Mouse (Mus musculus) cerebellum, adult 2 months (tissue): ENCODE measurements around the gene Lins1. TPM values are rescaled to one million over a fixed set of nuclear protein-coding genes. Genes with fewer than 3 reads are reported as not detected.

Experiments used
- DNase-seq, 2 experiments: peaks; one replicate each; pipeline ENCODE4 v3.0.0; 2021
- H3K27ac ChIP-seq: fragments of 200-500 bp; 2 replicates; pipeline ENCODE4 v1.5.1; 2012; ENCODE audit warnings: low read length, control low read depth, inconsistent platforms; ENCODE audit not compliant: insufficient read depth
- H3K27me3 ChIP-seq: fragments of 200-500 bp; 2 replicates; pipeline ENCODE4 v1.6.1; 2012; ENCODE audit warnings: inconsistent platforms, mild to moderate bottlenecking, low read length, moderate library complexity; ENCODE audit not compliant: control insufficient read depth, insufficient read depth
- H3K4me1 ChIP-seq: fragments of 200-500 bp; 2 replicates; pipeline ENCODE4 v1.6.1; 2011; ENCODE audit warnings: low read length; ENCODE audit not compliant: control insufficient read depth, insufficient read depth
- H3K4me3 ChIP-seq: fragments of 200-500 bp; replicated peaks from 2 replicates; pipeline ENCODE3; 2011; ENCODE audit warnings: mild to moderate bottlenecking, low read depth, low read length, control low read depth; ENCODE audit not compliant: insufficient read depth
- CTCF ChIP-seq: fragments of 200-500 bp; IDR thresholded peaks from 2 replicates; pipeline ENCODE4 v1.5.1; 2011; ENCODE audit warnings: low read depth, mild to moderate bottlenecking, control low read depth, low read length, moderate library complexity, borderline replicate concordance; ENCODE audit not compliant: insufficient read depth
- POLR2A ChIP-seq: fragments of 200-500 bp; IDR thresholded peaks from 2 replicates; pipeline ENCODE4 v1.6.1; 2011; ENCODE audit warnings: low read length, control low read depth, borderline replicate concordance; ENCODE audit not compliant: insufficient read depth
- WGBS: fragments of 180-500 bp; shearing (Covaris S2); methylation state at CpG from one replicate; pipeline ENCODE4 v1.1.7; 2018; 5-methylcytosine and 5-hydroxymethylcytosine counted together
- polyA plus RNA-seq: library from polyadenylated mRNA; depleted of rRNA; stranded (reverse); fragments of >200 nt; gene quantifications from 2 replicates; pipeline ENCODE4 v1.2.3, GENCODE M21; 2012; rRNA removed

Gene Lins1
- polyA plus RNA-seq = 7.6 and 8.0 TPM in 2 replicates

DNA sequence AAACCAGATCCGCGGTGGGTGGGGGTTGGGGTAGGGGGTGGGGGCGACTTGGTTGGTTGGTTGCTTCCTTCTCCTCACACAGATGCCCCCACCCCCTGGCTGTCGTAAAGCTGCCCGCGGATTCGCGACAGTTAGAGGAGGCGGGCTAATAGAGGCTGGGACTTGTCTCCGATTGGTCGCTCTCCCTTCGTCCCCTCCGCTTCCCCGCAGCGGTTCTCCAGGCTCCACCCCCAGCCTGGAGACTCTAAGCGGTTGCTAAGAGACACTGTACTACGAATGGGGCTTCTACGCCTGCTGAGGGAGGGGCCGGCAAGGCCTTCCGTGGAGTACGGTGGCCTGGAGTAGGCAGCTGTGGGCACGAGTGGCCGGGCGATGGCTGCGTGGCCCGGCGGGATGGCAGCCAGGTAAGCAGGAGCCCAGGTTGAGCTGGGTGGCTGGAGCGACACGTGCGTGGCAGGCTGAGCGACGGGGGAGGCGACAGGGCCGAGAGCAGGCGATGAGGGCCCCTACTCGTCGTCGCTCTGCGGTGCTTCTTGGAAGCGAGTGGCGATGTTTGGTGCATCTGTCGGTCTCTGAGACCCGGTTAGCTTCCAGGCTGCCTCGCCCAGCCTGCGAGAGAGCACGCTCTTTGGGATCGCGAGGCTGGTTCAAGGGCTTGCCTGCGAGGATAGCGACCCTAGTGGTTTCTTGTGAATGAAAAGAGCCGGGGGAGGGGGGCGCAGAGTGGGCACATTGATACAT, at the start of gene Lins1:
Lins1 (plus strand) TSS at position 270 of the 741 bp plus-strand sequence.
- peak within 1 kb of the TSS; percentile 89 for H3K4me3 ChIP-seq
- TF ChIP-seq POLR2A (peak; percentile 50; the same call in 1 of the 2 replicates), CTCF (no peak)
- under 1% methylated on average over 52 of the region's 52 CpGs for WGBS
- H3K27me3 ChIP-seq = no peaks in the 10 kb centered on the region
- DNase-seq = peak; percentile 98 to 99
- no peaks in the 10 kb centered on the region for H3K4me1 ChIP-seq
- peak within 1 kb of the TSS; percentile 67 for H3K27ac ChIP-seq

DNA sequence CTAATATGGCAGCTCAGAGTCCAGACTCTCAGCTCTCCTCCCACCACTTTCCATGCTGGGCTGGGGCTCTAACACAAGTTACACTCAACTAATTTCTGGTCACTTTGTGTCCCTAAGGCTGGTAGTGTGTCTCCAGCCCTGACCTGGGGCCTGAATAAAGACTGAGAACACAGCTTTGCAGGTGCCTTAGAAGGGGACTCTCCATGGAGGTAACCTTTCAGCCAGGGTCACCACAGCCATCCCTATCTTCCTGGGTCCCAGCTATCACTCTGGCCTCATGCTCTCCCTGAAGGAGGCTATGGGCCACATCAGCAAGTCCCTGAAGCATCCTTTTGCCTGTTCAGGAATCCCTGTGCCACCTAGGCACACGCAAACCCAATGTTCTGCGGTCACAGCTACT, 44.0 kb upstream of the Lins1 start:
- H3K4me3 ChIP-seq = no peak overlapping the region
- peaks cover 4% of the 10 kb centered on the region for H3K4me1 ChIP-seq
- no peaks in the 10 kb centered on the region for H3K27me3 ChIP-seq
- DNase-seq = no peak
- WGBS = 99% methylated on average over 2 of the region's 2 CpGs
- H3K27ac ChIP-seq = no peak overlapping the region
- TF ChIP-seq CTCF = no peak
- TF ChIP-seq POLR2A = no peak

DNA sequence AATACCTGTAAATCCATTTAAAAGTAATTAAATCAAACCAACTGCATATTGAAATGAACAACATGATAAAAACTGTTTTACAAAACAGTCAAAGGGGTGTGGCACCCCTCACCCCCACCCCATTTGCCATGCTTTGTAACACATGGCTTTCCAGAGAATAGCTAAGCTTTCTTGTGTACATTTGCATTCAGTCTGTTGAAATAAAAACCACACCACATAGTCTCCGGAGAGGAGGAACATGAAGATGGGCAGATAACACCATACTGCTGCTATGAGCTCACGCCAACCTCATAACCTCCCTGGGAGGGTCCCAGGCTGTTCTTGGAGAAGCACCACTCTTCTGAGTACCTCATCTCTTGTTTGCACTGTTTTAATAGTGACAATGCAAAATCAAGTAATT, 40.5 kb upstream of the Lins1 start:
- no peak for DNase-seq
- H3K4me1 ChIP-seq = peaks cover 4% of the 10 kb centered on the region
- no peak overlapping the region for H3K27ac ChIP-seq
- no peaks in the 10 kb centered on the region for H3K27me3 ChIP-seq
- H3K4me3 ChIP-seq = no peak overlapping the region
- WGBS = 91% methylated on average over 2 of the region's 2 CpGs
- TF ChIP-seq POLR2A (no peak), CTCF (no peak)

DNA sequence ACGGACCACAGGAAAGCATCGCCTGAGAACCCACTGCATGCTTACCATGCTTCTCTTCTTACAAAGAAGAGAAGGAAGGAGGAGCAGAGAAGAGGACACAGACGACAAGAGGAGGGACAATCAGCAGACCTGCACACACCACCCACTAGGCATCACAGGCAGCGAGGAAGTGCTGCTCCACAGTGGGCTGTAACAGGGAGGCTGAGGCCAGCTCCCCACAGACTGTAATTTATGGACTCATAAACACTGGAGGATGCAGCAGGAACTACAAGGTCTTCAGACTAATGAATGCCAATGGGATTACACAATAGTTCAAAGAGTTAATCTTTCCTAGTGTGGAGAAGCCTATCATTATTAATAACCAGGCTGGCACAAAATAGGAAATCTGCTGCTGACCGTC, 38.8 kb upstream of the Lins1 start:
- TF ChIP-seq POLR2A (no peak), CTCF (no peak)
- Histone ChIP-seq H3K4me1 (peaks cover 4% of the 10 kb centered on the region), H3K4me3 (no peak overlapping the region), H3K27ac (no peak overlapping the region), H3K27me3 (no peaks in the 10 kb centered on the region)
- no peak for DNase-seq
- WGBS = 73% methylated on average over 5 of the region's 5 CpGs

DNA sequence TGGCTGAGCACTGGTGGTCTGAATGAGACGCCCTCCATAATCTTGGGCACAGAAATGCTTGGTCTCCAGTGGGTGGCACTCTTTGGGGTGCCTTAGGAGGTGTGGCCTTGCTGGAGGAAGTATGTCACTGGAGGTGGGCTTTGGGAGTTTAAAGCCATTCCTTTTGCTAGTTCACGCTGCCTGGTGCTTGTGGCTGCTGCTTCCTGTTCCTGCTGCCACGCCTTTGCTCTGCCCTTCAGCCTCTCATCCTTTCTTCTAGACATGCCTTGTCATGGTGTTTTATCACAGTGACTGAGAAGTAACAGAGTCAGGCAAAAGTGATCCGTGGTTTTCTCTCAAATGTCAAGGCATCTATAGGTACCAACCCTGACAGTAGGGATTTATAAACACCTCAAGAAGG, 37.5 kb upstream of the Lins1 start:
- no peak for DNase-seq
- Histone ChIP-seq H3K27ac (no peak overlapping the region), H3K4me3 (no peak overlapping the region), H3K27me3 (no peaks in the 10 kb centered on the region), H3K4me1 (peaks cover 8% of the 10 kb centered on the region)
- TF ChIP-seq POLR2A = no peak
- TF ChIP-seq CTCF = no peak
- 93% methylated on average over 4 of the region's 4 CpGs for WGBS

DNA sequence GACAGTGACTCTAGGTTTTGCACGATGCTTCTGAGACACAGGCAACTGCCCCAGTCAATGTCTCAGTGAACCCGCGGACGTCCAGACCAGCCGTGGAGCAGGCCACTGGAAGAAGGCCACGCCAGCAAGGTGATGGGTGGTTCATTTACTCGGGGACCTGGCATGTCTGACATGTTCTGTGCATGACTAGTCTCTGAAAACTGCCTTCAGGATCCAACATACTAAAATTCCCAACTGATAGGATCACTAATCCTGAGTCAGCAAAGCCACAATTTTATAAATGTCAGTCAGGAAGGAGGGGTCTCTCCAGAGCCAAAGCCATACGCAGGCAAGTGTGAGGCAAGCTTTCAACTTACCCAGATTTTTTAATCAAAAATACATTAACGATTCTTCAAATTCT, 36.1 kb upstream of the Lins1 start:
- H3K27me3 ChIP-seq = no peaks in the 10 kb centered on the region
- DNase-seq = no peak
- peaks cover 8% of the 10 kb centered on the region for H3K4me1 ChIP-seq
- TF ChIP-seq POLR2A = no peak
- no peak for TF ChIP-seq CTCF
- H3K27ac ChIP-seq = no peak overlapping the region
- 83% methylated on average over 9 of the region's 9 CpGs for WGBS
- H3K4me3 ChIP-seq = no peak overlapping the region

DNA sequence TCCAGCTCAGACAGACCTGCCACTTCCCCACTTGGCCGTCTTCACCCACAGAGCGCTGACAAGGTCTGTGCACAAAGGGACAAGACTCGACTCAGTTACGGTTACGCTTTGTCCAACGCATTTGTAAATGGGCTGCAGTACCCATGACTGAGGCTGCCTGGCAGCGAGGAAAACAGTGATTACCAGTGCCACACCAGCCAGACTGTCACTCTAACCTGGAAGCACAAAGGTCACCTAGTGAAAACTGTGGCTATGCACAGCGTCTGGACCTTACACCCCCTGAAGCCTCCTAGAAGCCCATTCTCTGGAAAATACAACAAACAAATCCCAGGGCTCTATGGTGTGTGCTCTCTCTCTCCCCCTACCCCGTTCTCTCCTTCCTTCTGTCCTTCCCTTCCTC, 34.2 kb upstream of the Lins1 start:
- WGBS = 79% methylated on average over 9 of the region's 9 CpGs

DNA sequence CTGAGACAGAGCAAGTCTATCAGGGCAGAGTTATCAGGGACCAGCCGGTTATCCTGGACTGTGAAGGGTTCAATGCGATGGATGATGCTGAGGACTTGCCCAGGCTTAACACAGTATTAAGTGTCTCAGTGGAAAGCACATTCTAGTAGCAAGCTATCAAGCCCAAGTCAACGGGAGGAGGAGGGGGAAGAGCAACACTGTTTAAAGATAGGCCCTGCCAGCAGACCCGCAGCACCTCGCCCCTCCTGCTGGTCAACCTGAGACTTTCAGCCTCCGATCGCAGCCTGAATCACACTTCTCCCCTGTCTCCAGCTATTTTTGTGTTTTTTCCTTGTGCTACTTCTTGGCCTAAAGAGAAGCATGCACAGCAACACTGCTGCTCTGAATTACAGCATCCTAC, 29.4 kb upstream of the Lins1 start:
- TF ChIP-seq POLR2A = no peak
- TF ChIP-seq CTCF = no peak
- no peak overlapping the region for H3K4me3 ChIP-seq
- no peak for DNase-seq
- peaks cover 7% of the 10 kb centered on the region; the same call in 1 of the 2 replicates for H3K4me1 ChIP-seq
- H3K27ac ChIP-seq = no peak overlapping the region
- 79% methylated on average over 7 of the region's 7 CpGs for WGBS
- H3K27me3 ChIP-seq = no peaks in the 10 kb centered on the region

More for the DNA sequence above, 34.2 kb upstream of the Lins1 start:
- Histone ChIP-seq H3K27ac (no peak overlapping the region), H3K27me3 (no peaks in the 10 kb centered on the region), H3K4me3 (no peak overlapping the region), H3K4me1 (peaks cover 7% of the 10 kb centered on the region)
- no peak for DNase-seq
- TF ChIP-seq CTCF (no peak), POLR2A (no peak)
